Mouse (Mus musculus): ENCODE results near the gene Epsti1. TPM values are rescaled to one million over a fixed set of nuclear protein-coding genes. Genes with fewer than 3 reads are reported as not detected.

The Epsti1 gene
- polyA plus RNA-seq, 1 experiment from 2014 or later: 2.9 TPM

- no peak overlapping the region for H3K4me2 ChIP-seq (ENCODE audit: low read length)
- no peak overlapping the region for H3K4me3 ChIP-seq (ENCODE audit: low read depth, low read length)
- DNase-seq (ENCODE audit: low spot score) (no peak), ATAC-seq (replicated peaks; ENCODE audit: low FRiP score, low TSS enrichment, low read depth) (no peak)
- H3K9ac ChIP-seq (ENCODE audit: low read length): no peak overlapping the region
- 50% methylated on average over 5 of the region's 5 CpGs for WGBS
- no peak overlapping the region for H3K27ac ChIP-seq (ENCODE audit: low read depth)
- no peaks in the 10 kb centered on the region for H3K9me3 ChIP-seq (ENCODE audit: control insufficient read depth, low read length)
- no peaks in the 10 kb centered on the region for H3K27me3 ChIP-seq (replicated peaks; ENCODE audit: control insufficient read depth, insufficient read depth, low read length)
- no peaks in the 10 kb centered on the region for H3K36me3 ChIP-seq (ENCODE audit: control insufficient read depth, insufficient read depth, low read length)
- H3K4me1 ChIP-seq (replicated peaks; ENCODE audit: control insufficient read depth, insufficient read depth, low read length): no peaks in the 10 kb centered on the region
These were observed 24.6 kb downstream of the Epsti1 start for GRCm38 (mm10) chr14:77928653-77929052.

GRCm38 (mm10) chr14:77929139-77929678, 25.2 kb downstream of the Epsti1 start:
- Histone ChIP-seq H3K4me1 (replicated peaks; ENCODE audit: control insufficient read depth, insufficient read depth, low read length) (no peaks in the 10 kb centered on the region), H3K36me3 (ENCODE audit: control insufficient read depth, insufficient read depth, low read length) (no peaks in the 10 kb centered on the region), H3K27ac (ENCODE audit: low read depth) (no peak overlapping the region), H3K4me2 (ENCODE audit: low read length) (no peak overlapping the region), H3K9me3 (ENCODE audit: control insufficient read depth, low read length) (no peaks in the 10 kb centered on the region), H3K9ac (ENCODE audit: low read length) (no peak overlapping the region), H3K4me3 (ENCODE audit: low read depth, low read length) (no peak overlapping the region), H3K27me3 (replicated peaks; ENCODE audit: control insufficient read depth, insufficient read depth, low read length) (no peaks in the 10 kb centered on the region)
- DNase-seq (ENCODE audit: low spot score): no peak
- no peak for ATAC-seq (replicated peaks; ENCODE audit: low FRiP score, low TSS enrichment, low read depth)
- WGBS: 40% methylated on average over 2 of the region's 2 CpGs

- DNase-seq (ENCODE audit: low spot score): no peak
- no peak overlapping the region for H3K27ac ChIP-seq (ENCODE audit: low read depth)
- H3K27me3 ChIP-seq (replicated peaks; ENCODE audit: control insufficient read depth, insufficient read depth, low read length): no peaks in the 10 kb centered on the region
- no peak overlapping the region for H3K4me3 ChIP-seq (ENCODE audit: low read depth, low read length)
- WGBS: 31% methylated on average over 12 of the region's 12 CpGs
- H3K9ac ChIP-seq (ENCODE audit: low read length): no peak overlapping the region
- H3K36me3 ChIP-seq (ENCODE audit: control insufficient read depth, insufficient read depth, low read length): no peaks in the 10 kb centered on the region
- ATAC-seq (replicated peaks; ENCODE audit: low FRiP score, low TSS enrichment, low read depth): no peak
- no peaks in the 10 kb centered on the region for H3K9me3 ChIP-seq (ENCODE audit: control insufficient read depth, low read length)
- H3K4me1 ChIP-seq (replicated peaks; ENCODE audit: control insufficient read depth, insufficient read depth, low read length): no peaks in the 10 kb centered on the region
- H3K4me2 ChIP-seq (ENCODE audit: low read length): no peak overlapping the region
These were observed 28.4 kb downstream of the Epsti1 start for GRCm38 (mm10) chr14:77932150-77933047.

GRCm38 (mm10) chr14:77933243-77933642, 29.2 kb downstream of the Epsti1 start:
- WGBS: 82% methylated on average over 5 of the region's 5 CpGs
- Histone ChIP-seq H3K4me3 (ENCODE audit: low read depth, low read length) (no peak overlapping the region), H3K4me2 (ENCODE audit: low read length) (no peak overlapping the region), H3K27ac (ENCODE audit: low read depth) (no peak overlapping the region), H3K4me1 (replicated peaks; ENCODE audit: control insufficient read depth, insufficient read depth, low read length) (no peaks in the 10 kb centered on the region), H3K36me3 (ENCODE audit: control insufficient read depth, insufficient read depth, low read length) (no peaks in the 10 kb centered on the region), H3K9ac (ENCODE audit: low read length) (no peak overlapping the region), H3K9me3 (ENCODE audit: control insufficient read depth, low read length) (no peaks in the 10 kb centered on the region), H3K27me3 (replicated peaks; ENCODE audit: control insufficient read depth, insufficient read depth, low read length) (no peaks in the 10 kb centered on the region)
- ATAC-seq (replicated peaks; ENCODE audit: low FRiP score, low TSS enrichment, low read depth) (no peak), DNase-seq (ENCODE audit: low spot score) (no peak)

DNA sequence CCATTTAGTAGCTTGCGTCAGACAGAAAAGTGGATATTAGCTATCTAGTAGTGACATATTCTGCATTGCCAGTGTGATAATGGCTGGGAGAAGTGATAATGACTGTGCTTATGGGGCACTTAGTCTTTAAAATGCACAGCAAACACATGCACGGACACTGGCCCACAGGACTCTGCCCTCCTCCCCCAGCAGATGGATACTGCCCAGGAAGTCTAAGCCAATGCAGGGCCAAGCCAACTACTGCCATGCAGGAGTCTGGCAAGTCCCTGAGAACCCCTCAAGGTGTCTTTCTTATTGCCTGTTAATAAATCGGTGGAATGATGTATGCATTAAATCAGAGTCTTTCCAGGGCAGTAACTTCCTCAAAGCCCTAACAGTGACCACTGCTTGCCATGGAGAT, 30.4 kb downstream of the Epsti1 start:
- H3K9me3 ChIP-seq (ENCODE audit: control insufficient read depth, low read length): no peaks in the 10 kb centered on the region
- H3K4me3 ChIP-seq (ENCODE audit: low read depth, low read length): no peak overlapping the region
- H3K27ac ChIP-seq (ENCODE audit: low read depth): no peak overlapping the region
- H3K4me1 ChIP-seq (replicated peaks; ENCODE audit: control insufficient read depth, insufficient read depth, low read length): no peaks in the 10 kb centered on the region
- no peak for DNase-seq (ENCODE audit: low spot score)
- no peak overlapping the region for H3K4me2 ChIP-seq (ENCODE audit: low read length)
- no peak for ATAC-seq (replicated peaks; ENCODE audit: low FRiP score, low TSS enrichment, low read depth)
- no peaks in the 10 kb centered on the region for H3K27me3 ChIP-seq (replicated peaks; ENCODE audit: control insufficient read depth, insufficient read depth, low read length)
- 85% methylated on average over 3 of the region's 3 CpGs for whole genome bisulfite sequencing
- no peaks in the 10 kb centered on the region for H3K36me3 ChIP-seq (ENCODE audit: control insufficient read depth, insufficient read depth, low read length)
- H3K9ac ChIP-seq (ENCODE audit: low read length): no peak overlapping the region

DNA sequence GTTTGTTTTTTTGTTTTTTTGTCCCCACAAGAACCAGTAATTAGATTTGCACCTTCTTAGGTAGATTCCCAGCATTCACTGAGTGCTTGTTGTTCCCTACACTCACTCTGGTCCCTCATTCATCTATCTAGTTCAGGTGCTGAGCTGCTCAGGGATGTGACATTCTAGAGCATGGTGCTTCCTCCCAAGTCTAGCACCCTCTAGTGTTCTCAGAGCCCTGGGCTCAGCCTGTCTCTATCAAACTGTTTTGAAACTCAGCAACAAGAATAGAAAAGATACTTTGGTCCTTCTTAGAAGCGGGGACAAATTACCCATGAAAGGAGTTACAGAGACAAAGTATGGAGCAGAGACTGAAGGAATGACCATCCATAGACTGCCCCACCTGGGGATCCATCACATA, 37.1 kb downstream of the Epsti1 start:
- H3K27me3 ChIP-seq (replicated peaks; ENCODE audit: control insufficient read depth, insufficient read depth, low read length): no peaks in the 10 kb centered on the region
- H3K4me1 ChIP-seq (replicated peaks; ENCODE audit: control insufficient read depth, insufficient read depth, low read length): no peaks in the 10 kb centered on the region
- ATAC-seq (replicated peaks; ENCODE audit: low FRiP score, low TSS enrichment, low read depth) (no peak), DNase-seq (ENCODE audit: low spot score) (no peak)
- H3K4me2 ChIP-seq (ENCODE audit: low read length): no peak overlapping the region
- H3K36me3 ChIP-seq (ENCODE audit: control insufficient read depth, insufficient read depth, low read length): no peaks in the 10 kb centered on the region
- no peak overlapping the region for H3K4me3 ChIP-seq (ENCODE audit: low read depth, low read length)
- WGBS: 91% methylated on average over 1 of the region's 1 CpGs
- no peaks in the 10 kb centered on the region for H3K9me3 ChIP-seq (ENCODE audit: control insufficient read depth, low read length)
- H3K9ac ChIP-seq (ENCODE audit: low read length): no peak overlapping the region
- H3K27ac ChIP-seq (ENCODE audit: low read depth): no peak overlapping the region

- Histone ChIP-seq H3K9ac (ENCODE audit: low read length) (no peak overlapping the region), H3K4me2 (ENCODE audit: low read length) (no peak overlapping the region), H3K9me3 (ENCODE audit: control insufficient read depth, low read length) (no peaks in the 10 kb centered on the region), H3K4me3 (ENCODE audit: low read depth, low read length) (no peak overlapping the region), H3K27me3 (replicated peaks; ENCODE audit: control insufficient read depth, insufficient read depth, low read length) (no peaks in the 10 kb centered on the region), H3K4me1 (replicated peaks; ENCODE audit: control insufficient read depth, insufficient read depth, low read length) (no peaks in the 10 kb centered on the region), H3K36me3 (ENCODE audit: control insufficient read depth, insufficient read depth, low read length) (no peaks in the 10 kb centered on the region), H3K27ac (ENCODE audit: low read depth) (no peak overlapping the region)
- no peak for DNase-seq (ENCODE audit: low spot score)
- 64% methylated on average over 9 of the region's 9 CpGs for WGBS
- ATAC-seq (replicated peaks; ENCODE audit: low FRiP score, low TSS enrichment, low read depth): no peak
These were observed 38.2 kb downstream of the Epsti1 start for GRCm38 (mm10) chr14:77942235-77942634.

GRCm38 (mm10) chr14:77942793-77943558, 38.9 kb downstream of the Epsti1 start:
- DNase-seq (ENCODE audit: low spot score) (no peak), ATAC-seq (replicated peaks; ENCODE audit: low FRiP score, low TSS enrichment, low read depth) (no peak)
- no peaks in the 10 kb centered on the region for H3K4me1 ChIP-seq (replicated peaks; ENCODE audit: control insufficient read depth, insufficient read depth, low read length)
- no peak overlapping the region for H3K27ac ChIP-seq (ENCODE audit: low read depth)
- H3K27me3 ChIP-seq (replicated peaks; ENCODE audit: control insufficient read depth, insufficient read depth, low read length): no peaks in the 10 kb centered on the region
- no peaks in the 10 kb centered on the region for H3K36me3 ChIP-seq (ENCODE audit: control insufficient read depth, insufficient read depth, low read length)
- no peaks in the 10 kb centered on the region for H3K9me3 ChIP-seq (ENCODE audit: control insufficient read depth, low read length)
- WGBS: 86% methylated on average over 15 of the region's 15 CpGs
- no peak overlapping the region for H3K4me2 ChIP-seq (ENCODE audit: low read length)
- no peak overlapping the region for H3K4me3 ChIP-seq (ENCODE audit: low read depth, low read length)
- H3K9ac ChIP-seq (ENCODE audit: low read length): no peak overlapping the region

Measured in intestine, embryonic 14.5 days (tissue).